ENCODE assay signal across 17 mouse cellular contexts in the genomic region with DNA sequence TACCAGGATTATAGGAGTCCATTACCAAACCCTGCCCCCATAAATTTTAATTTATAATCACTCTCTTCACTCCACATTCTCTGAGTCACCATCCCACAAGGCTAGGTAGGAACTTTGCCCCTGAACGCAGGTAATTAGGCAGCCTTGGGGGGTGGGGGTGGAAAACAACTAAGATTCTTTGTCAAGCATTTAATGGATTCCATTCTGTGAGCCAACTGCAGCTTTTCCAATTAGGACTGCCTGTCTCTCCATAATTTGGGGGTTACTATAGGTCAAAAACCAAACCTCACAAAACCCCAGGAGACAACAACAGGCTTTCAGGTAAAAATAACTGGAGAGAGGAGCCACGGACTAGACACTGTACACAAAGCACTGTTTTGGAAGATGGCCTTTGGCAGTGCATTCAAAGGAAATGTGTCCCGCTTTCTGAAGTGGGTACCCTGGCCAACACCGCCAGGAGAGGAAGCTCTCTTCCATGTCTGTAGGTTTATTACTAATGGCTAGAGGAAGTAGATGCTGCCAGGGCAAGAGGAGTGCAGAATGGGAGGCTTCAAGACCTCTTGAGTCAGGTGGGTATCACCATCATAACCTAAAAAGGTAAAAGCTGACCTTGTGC. TPM values are rescaled to one million over a fixed set of nuclear protein-coding genes. Genes with fewer than 3 reads are reported as not detected.
"Had no signal": no experiment of that assay in that cellular context is flagged by ENCODE, and none has a peak within 500 bp of the region (broad histone marks: within the 10 kb centered on the region; RNA-seq: fewer than 3 reads in every experiment).

No protein-coding gene starts in this region.

- H3K27ac ChIP-seq: liver, embryonic 14.5 days; midbrain, embryonic 10.5 days; neural tube, embryonic 15.5 days had no signal

- H3K9me3 ChIP-seq: limb, embryonic 12.5 days; midbrain, embryonic 10.5 days; neural tube, embryonic 15.5 days had no signal

- H3K4me3 ChIP-seq: limb, embryonic 12.5 days; midbrain, embryonic 10.5 days; neural tube, embryonic 15.5 days had no signal

- H3K27me3 ChIP-seq: limb, embryonic 12.5 days; neural tube, embryonic 15.5 days had no signal

- H3K4me2 ChIP-seq: limb, embryonic 12.5 days; neural tube, embryonic 15.5 days had no signal

- ATAC-seq: intestine, embryonic 16.5 days; midbrain, embryonic 16.5 days had no signal

- H3K9ac ChIP-seq: limb, embryonic 12.5 days; liver, embryonic 14.5 days; neural tube, embryonic 15.5 days had no signal

- DNase-seq: kidney, postnatal 14 days; layer of hippocampus, adult 9-11 months; layer of hippocampus, postnatal 36 days; lung, adult 18-20 months; lung, postnatal 4 days; right cerebral cortex, adult 18-20 months; right cerebral cortex, postnatal 25 days; thymus, postnatal 36 days had no signal

RNA-seq across cellular contexts. Expression of gene 1700016K19Rik, which starts 41.2 kb away (rescaled TPM):
- total RNA-seq: liver, adult 2 months; megakaryocyte, adult 5-6 weeks had no signal
- polyA plus RNA-seq: liver, embryonic 14.5 days; neural tube, embryonic 11.5 days had no signal
